Mouse (Mus musculus): ENCODE measurements around the gene Mcrip1. TPM values are rescaled to one million over a fixed set of nuclear protein-coding genes. Genes with fewer than 3 reads are reported as not detected.

Mcrip1 gene
- polyA plus RNA-seq, 1 experiment from 2014 or later, result 218 TPM

DNA sequence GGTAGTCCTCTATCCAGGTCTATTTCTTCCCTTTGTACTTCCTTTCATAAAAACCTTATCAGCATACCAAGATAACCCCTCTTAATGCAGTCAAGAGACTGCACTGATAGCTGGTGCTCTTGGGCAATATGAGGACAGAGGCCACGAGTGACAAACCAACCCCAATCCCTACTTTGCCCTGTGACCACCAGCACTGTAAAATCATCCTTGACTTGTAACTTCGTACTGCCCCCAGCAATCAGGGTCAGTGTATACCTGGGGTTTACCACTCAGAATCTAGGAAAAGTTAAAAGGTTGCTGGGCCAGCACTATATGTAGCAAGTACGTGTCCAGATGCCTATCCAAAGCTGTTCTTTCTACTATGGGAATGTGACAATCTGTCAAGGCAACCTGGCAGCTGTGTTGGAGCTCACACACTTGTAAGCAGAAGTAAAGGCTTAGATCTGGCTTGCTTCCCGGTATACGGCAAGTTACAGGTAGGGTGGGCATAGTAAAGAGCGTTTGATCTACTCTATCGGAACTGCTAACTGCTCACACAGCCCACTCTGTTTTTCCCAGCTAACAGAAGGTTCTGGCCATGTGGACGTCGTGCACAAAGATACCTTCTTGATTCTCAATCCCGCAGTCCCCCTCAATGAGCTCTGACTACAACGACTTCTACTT lies 22.4 kb upstream of the Mcrip1 start:
- Histone ChIP-seq H3K36me3 (ENCODE audit: insufficient read depth, low read length) (peaks cover 34% of the 10 kb centered on the region), H3K27me3 (ENCODE audit: insufficient read depth, low read length) (no peaks in the 10 kb centered on the region), H3K4me3 (replicated peaks; ENCODE audit: low read depth, low read length) (peak overlapping the region; percentile 95), H3K4me1 (replicated peaks; ENCODE audit: insufficient read depth, low read length) (peaks cover 7% of the 10 kb centered on the region; the same call in 1 of the 2 replicates), H3K4me2 (ENCODE audit: low read length) (peak overlapping the region; percentile 62), H3K27ac (peak overlapping the region; percentile 87), H3K9ac (ENCODE audit: low read depth, low read length) (peak overlapping the region; percentile 93), H3K9me3 (replicated peaks; ENCODE audit: low read length) (no peaks in the 10 kb centered on the region)
- 6% methylated on average over 11 of the region's 11 CpGs for WGBS
- DNase-seq (ENCODE audit: low spot score) (no peak), ATAC-seq (replicated peaks; ENCODE audit: low FRiP score, low read depth) (no peak)
- no peak for TF ChIP-seq CTCF (IDR thresholded peaks at IDR 0.05; ENCODE audit: low read depth)

GRCm38 (mm10) chr11:120571122-120571521 lies 21.6 kb upstream of the Mcrip1 start:
- Histone ChIP-seq H3K36me3 (ENCODE audit: insufficient read depth, low read length) (peaks cover 40% of the 10 kb centered on the region), H3K27ac (no peak overlapping the region), H3K4me3 (replicated peaks; ENCODE audit: low read depth, low read length) (peak overlapping the region; percentile 95; the same call in 1 of the 2 replicates), H3K27me3 (ENCODE audit: insufficient read depth, low read length) (no peaks in the 10 kb centered on the region), H3K4me1 (replicated peaks; ENCODE audit: insufficient read depth, low read length) (peaks cover 7% of the 10 kb centered on the region; the same call in 1 of the 2 replicates), H3K9ac (ENCODE audit: low read depth, low read length) (peak overlapping the region; percentile 93; the same call in 1 of the 2 replicates), H3K4me2 (ENCODE audit: low read length) (peak overlapping the region; percentile 62), H3K9me3 (replicated peaks; ENCODE audit: low read length) (no peaks in the 10 kb centered on the region)
- WGBS, result 63% methylated on average over 3 of the region's 3 CpGs
- ATAC-seq (replicated peaks; ENCODE audit: low FRiP score, low read depth) (no peak), DNase-seq (ENCODE audit: low spot score) (no peak)
- no peak for TF ChIP-seq CTCF (IDR thresholded peaks at IDR 0.05; ENCODE audit: low read depth)

DNA sequence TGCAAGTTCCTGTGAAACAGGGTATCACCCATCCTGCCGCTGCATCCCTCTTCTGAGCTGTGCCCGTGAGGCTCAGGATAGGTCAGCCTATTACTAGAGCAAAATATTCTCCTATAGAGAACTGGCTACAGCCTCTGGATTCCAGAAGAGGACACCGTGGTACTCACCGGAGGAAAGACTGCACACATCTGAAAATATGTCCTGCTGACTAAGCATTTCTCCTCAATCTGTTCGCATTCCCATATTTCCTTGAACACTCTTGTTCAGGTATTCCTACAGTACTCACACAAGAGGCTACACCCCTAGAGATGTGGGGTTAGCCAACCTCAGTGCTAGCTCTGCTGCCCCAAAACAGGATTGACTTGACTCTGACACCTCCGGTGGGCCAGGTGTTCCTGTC lies 18.8 kb upstream of the Mcrip1 start:
- 96% methylated on average over 6 of the region's 6 CpGs for WGBS
- no peak for DNase-seq (ENCODE audit: low spot score)
- H3K9ac ChIP-seq (ENCODE audit: low read depth, low read length), result no peak overlapping the region

GRCm38 (mm10) chr11:120565114-120565513 lies 15.6 kb upstream of the Mcrip1 start:
- peaks cover 82% of the 10 kb centered on the region for H3K36me3 ChIP-seq (ENCODE audit: insufficient read depth, low read length)
- H3K9me3 ChIP-seq (replicated peaks; ENCODE audit: low read length), result no peaks in the 10 kb centered on the region
- TF ChIP-seq CTCF (IDR thresholded peaks at IDR 0.05; ENCODE audit: low read depth), result peak; percentile 6; the same call in 1 of the 2 replicates
- H3K4me3 ChIP-seq (replicated peaks; ENCODE audit: low read depth, low read length), result no peak overlapping the region
- 83% methylated on average over 9 of the region's 9 CpGs for WGBS
- ATAC-seq (replicated peaks; ENCODE audit: low FRiP score, low read depth) (no peak), DNase-seq (ENCODE audit: low spot score) (no peak)
- H3K9ac ChIP-seq (ENCODE audit: low read depth, low read length), result no peak overlapping the region
- H3K4me2 ChIP-seq (ENCODE audit: low read length), result no peak overlapping the region
- H3K27ac ChIP-seq, result no peak overlapping the region
- no peaks in the 10 kb centered on the region for H3K4me1 ChIP-seq (replicated peaks; ENCODE audit: insufficient read depth, low read length)
- no peaks in the 10 kb centered on the region for H3K27me3 ChIP-seq (ENCODE audit: insufficient read depth, low read length)

More for the DNA sequence above, 18.8 kb upstream of the Mcrip1 start:
- Histone ChIP-seq H3K4me3 (replicated peaks; ENCODE audit: low read depth, low read length) (no peak overlapping the region), H3K4me1 (replicated peaks; ENCODE audit: insufficient read depth, low read length) (no peaks in the 10 kb centered on the region; the same call in 1 of the 2 replicates), H3K27me3 (ENCODE audit: insufficient read depth, low read length) (no peaks in the 10 kb centered on the region), H3K27ac (no peak overlapping the region), H3K36me3 (ENCODE audit: insufficient read depth, low read length) (peaks cover 62% of the 10 kb centered on the region), H3K4me2 (ENCODE audit: low read length) (no peak overlapping the region), H3K9me3 (replicated peaks; ENCODE audit: low read length) (no peaks in the 10 kb centered on the region)
- no peak for ATAC-seq (replicated peaks; ENCODE audit: low FRiP score, low read depth)
- TF ChIP-seq CTCF (IDR thresholded peaks at IDR 0.05; ENCODE audit: low read depth), result no peak

- no peaks in the 10 kb centered on the region for H3K27me3 ChIP-seq (ENCODE audit: insufficient read depth, low read length)
- DNase-seq (ENCODE audit: low spot score), result no peak
- WGBS, result 95% methylated on average over 13 of the region's 13 CpGs
- no peaks in the 10 kb centered on the region for H3K4me1 ChIP-seq (replicated peaks; ENCODE audit: insufficient read depth, low read length)
- no peak for ATAC-seq (replicated peaks; ENCODE audit: low FRiP score, low read depth)
- no peak overlapping the region for H3K4me2 ChIP-seq (ENCODE audit: low read length)
- H3K4me3 ChIP-seq (replicated peaks; ENCODE audit: low read depth, low read length), result no peak overlapping the region
- H3K9ac ChIP-seq (ENCODE audit: low read depth, low read length), result no peak overlapping the region
- H3K27ac ChIP-seq, result no peak overlapping the region
- TF ChIP-seq CTCF (IDR thresholded peaks at IDR 0.05; ENCODE audit: low read depth), result no peak
- H3K36me3 ChIP-seq (ENCODE audit: insufficient read depth, low read length), result peaks cover 79% of the 10 kb centered on the region
- H3K9me3 ChIP-seq (replicated peaks; ENCODE audit: low read length), result no peaks in the 10 kb centered on the region
These were observed 13.4 kb upstream of the Mcrip1 start for GRCm38 (mm10) chr11:120562949-120563348.

DNA sequence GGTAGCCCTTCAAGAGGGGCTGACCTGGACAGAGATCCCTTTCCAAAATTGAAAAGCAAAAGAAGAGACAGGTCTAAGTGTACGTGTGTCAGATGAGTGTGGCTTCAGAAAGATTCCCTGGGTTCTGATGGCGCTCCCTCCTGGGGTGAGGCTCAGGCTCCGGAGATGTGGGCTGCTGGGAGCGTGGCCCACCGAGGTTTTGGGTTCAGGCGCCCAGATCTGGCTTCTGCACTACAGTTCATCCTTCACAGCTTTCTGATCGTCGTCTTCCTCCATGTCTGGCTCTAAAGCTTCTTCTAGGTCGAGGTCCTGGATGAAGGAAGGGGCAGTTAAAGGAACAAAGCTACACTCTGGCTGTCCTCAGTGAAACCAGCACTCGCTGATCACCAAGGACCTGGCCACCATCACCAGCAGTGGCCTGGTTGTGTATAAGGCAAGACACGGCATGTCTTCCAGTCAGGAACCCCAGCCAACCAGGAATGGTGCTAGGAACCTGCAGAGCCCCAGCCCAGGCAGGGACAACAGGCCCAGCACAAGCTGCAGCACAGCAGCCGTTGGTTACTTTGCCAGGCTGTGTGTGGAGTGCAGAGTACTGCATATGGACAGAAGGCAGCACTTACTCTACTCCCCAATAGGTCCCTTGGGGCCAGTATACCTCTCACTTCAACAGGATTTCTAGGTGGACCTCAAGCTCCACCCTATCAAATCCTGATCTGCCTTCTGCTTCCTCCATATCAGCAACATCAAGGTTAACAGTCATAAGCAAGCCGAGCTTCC lies 11.6 kb upstream of the Mcrip1 start:
- H3K9ac ChIP-seq (ENCODE audit: low read depth, low read length), result no peak overlapping the region
- H3K9me3 ChIP-seq (replicated peaks; ENCODE audit: low read length), result no peaks in the 10 kb centered on the region
- no peaks in the 10 kb centered on the region for H3K27me3 ChIP-seq (ENCODE audit: insufficient read depth, low read length)
- H3K27ac ChIP-seq, result no peak overlapping the region
- TF ChIP-seq CTCF (IDR thresholded peaks at IDR 0.05; ENCODE audit: low read depth), result no peak
- H3K4me1 ChIP-seq (replicated peaks; ENCODE audit: insufficient read depth, low read length), result no peaks in the 10 kb centered on the region
- H3K36me3 ChIP-seq (ENCODE audit: insufficient read depth, low read length), result peaks cover 62% of the 10 kb centered on the region
- ATAC-seq (replicated peaks; ENCODE audit: low FRiP score, low read depth) (no peak), DNase-seq (ENCODE audit: low spot score) (no peak)
- no peak overlapping the region for H3K4me3 ChIP-seq (replicated peaks; ENCODE audit: low read depth, low read length)
- no peak overlapping the region for H3K4me2 ChIP-seq (ENCODE audit: low read length)
- WGBS, result 96% methylated on average over 13 of the region's 13 CpGs
